Mouse (Mus musculus) limb, embryonic 11.5 days (tissue): ENCODE measurements at regions not wholly inside any gene's neighbourhood (a gene's known extent, or its start where the extent isn't known, plus 50 kb on each side); places are given as distances from the start of the nearest gene placed in this dataset.

Experiments
- ATAC-seq: fragments of 200-750 bp; cut with Nextera tagmentation; 2 replicates; pipeline ENCODE4 v1.8.0; 2017; ENCODE audit warnings: low read depth; ENCODE audit not compliant: insufficient number of reproducible peaks, low FRiP score, low TSS enrichment
- DNase-seq: peaks from one replicate; pipeline ENCODE4 v3.0.0-alpha.2; 2015; ENCODE audit warnings: low spot score
- H3K27ac ChIP-seq: fragments of 300-500 bp; sonication (generic); replicated peaks from 2 replicates; pipeline ENCODE4 v1.5.1; 2014; ENCODE audit warnings: low read depth, mild to moderate bottlenecking, low read length
- H3K27me3 ChIP-seq: fragments of 300-500 bp; sonication (generic); 2 replicates; pipeline ENCODE4 v1.6.1; 2014; ENCODE audit warnings: mild to moderate bottlenecking, low read length, mixed read lengths; ENCODE audit not compliant: control insufficient read depth, insufficient read depth
- H3K36me3 ChIP-seq: fragments of 300-500 bp; sonication (generic); 2 replicates; pipeline ENCODE4 v1.6.1; 2014; ENCODE audit warnings: mild to moderate bottlenecking, low read length, moderate library complexity, mixed read lengths; ENCODE audit not compliant: control insufficient read depth, insufficient read depth
- H3K4me1 ChIP-seq: fragments of 300-500 bp; sonication (generic); 2 replicates; pipeline ENCODE4 v1.6.1; 2014; ENCODE audit warnings: low read length, mixed read lengths; ENCODE audit not compliant: control insufficient read depth, insufficient read depth
- H3K4me2 ChIP-seq: fragments of 300-500 bp; sonication (generic); 2 replicates; pipeline ENCODE4 v1.6.1; 2014; ENCODE audit warnings: low read depth, mild to moderate bottlenecking, moderate library complexity; ENCODE audit not compliant: severe bottlenecking
- H3K4me3 ChIP-seq: fragments of 300-500 bp; sonication (generic); 2 replicates; pipeline ENCODE4 v1.5.1; 2014; ENCODE audit warnings: low read depth, low read length
- H3K9ac ChIP-seq: fragments of 300-500 bp; sonication (generic); 2 replicates; pipeline ENCODE4 v1.6.1; 2014; ENCODE audit warnings: mild to moderate bottlenecking, low read length
- H3K9me3 ChIP-seq: fragments of 300-500 bp; sonication (generic); 2 replicates; pipeline ENCODE4 v1.6.1; 2016; ENCODE audit warnings: low read length; ENCODE audit not compliant: control insufficient read depth
- WGBS: fragments of 180-500 bp; shearing (Covaris S2); extraction: QIAGEN DNeasy Blood & Tissue Kit; methylation state at CpG from one replicate; pipeline ENCODE4 v1.1.7; 2014; 5-methylcytosine and 5-hydroxymethylcytosine counted together

DNA sequence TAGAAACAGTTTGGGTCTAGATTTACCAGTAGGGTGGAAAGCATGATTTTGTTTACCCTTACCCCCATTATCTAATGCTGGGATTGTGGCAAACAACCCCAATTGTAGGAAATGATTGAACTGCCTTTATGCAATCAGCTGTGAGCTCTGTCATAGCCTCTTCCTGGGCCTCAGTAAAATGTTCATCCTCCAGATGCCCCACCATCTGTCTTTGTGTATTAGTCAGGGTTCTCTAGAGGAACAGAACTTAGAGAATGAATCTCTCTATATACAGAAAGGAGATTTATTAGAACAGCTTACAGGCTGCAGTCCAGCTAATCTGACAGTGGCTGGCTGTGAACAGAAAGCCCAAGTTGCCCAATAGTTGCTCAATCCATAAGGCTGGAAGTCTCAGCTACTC lies 2698.1 kb upstream of the 5930422O12Rik start:
- Histone ChIP-seq H3K9me3 (no peaks in the 10 kb centered on the region), H3K4me3 (no peak overlapping the region), H3K9ac (no peak overlapping the region), H3K27ac (no peak overlapping the region), H3K4me1 (no peaks in the 10 kb centered on the region), H3K27me3 (no peaks in the 10 kb centered on the region), H3K36me3 (no peaks in the 10 kb centered on the region), H3K4me2 (no peak overlapping the region)
- DNase-seq (no peak), ATAC-seq (no peak)

DNA sequence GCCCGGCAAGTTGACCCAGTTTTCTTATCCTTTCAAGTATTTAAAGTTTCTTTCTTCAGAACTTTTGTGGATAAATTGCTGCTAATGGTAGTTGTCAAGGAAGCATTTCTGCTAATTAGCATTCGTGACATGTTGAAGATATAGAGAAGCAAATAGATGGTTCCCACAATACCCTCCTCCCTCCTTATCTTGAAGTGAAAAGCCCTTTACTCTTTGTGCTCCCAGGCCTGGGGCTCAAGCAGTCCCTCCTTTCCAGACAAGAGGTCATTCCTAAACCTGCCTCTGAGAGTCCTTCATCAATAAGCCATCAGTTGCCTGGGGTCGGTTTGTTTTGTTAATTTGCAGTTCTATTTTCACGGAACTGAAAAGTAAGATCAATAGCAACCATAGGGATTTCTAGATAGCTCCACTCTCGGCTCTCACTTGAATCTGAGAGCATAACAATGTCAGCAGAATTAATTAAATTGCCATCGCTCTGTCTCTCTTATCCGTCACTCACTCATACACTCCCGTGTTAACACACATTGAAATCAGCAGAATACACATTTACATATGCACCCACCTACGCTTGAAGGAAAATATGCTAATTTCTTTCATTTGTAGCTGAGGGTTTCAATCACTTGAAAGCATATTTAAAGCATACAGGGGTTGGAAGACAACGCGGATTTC lies 2695.8 kb upstream of the 5930422O12Rik start:
- no peak overlapping the region for H3K4me2 ChIP-seq
- 83% methylated on average over 11 of the region's 11 CpGs for WGBS
- ATAC-seq (no peak), DNase-seq (no peak)
- H3K27me3 ChIP-seq = no peaks in the 10 kb centered on the region
- no peak overlapping the region for H3K27ac ChIP-seq
- no peak overlapping the region for H3K4me3 ChIP-seq
- no peaks in the 10 kb centered on the region for H3K4me1 ChIP-seq
- H3K9ac ChIP-seq = no peak overlapping the region
- no peaks in the 10 kb centered on the region for H3K36me3 ChIP-seq
- H3K9me3 ChIP-seq = no peaks in the 10 kb centered on the region

DNA sequence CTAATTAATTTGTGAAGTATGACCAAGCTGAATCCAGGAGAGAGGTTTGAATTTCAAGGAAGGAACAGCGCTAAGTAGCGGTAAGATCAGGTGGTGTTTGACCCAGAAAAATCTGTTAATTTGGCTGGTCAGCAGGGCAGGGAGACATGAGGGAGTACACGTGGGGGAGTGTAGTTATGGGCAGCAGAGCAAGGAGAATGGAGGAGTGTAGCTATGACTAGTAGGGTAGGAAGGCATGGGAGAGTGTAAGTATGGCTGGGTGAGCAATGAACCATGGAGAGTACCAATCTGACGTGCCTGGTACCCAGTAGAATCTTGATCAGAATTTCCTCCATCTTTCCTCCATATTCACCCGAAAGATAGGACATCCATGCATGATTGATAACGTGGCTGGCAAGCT lies 2695.1 kb upstream of the 5930422O12Rik start:
- H3K4me3 ChIP-seq = no peak overlapping the region
- H3K4me2 ChIP-seq = no peak overlapping the region
- ATAC-seq (no peak), DNase-seq (no peak)
- 90% methylated on average over 6 of the region's 6 CpGs for WGBS
- H3K9me3 ChIP-seq = no peaks in the 10 kb centered on the region
- H3K27ac ChIP-seq = no peak overlapping the region
- no peaks in the 10 kb centered on the region for H3K4me1 ChIP-seq
- H3K36me3 ChIP-seq = no peaks in the 10 kb centered on the region
- H3K9ac ChIP-seq = no peak overlapping the region
- H3K27me3 ChIP-seq = no peaks in the 10 kb centered on the region

DNA sequence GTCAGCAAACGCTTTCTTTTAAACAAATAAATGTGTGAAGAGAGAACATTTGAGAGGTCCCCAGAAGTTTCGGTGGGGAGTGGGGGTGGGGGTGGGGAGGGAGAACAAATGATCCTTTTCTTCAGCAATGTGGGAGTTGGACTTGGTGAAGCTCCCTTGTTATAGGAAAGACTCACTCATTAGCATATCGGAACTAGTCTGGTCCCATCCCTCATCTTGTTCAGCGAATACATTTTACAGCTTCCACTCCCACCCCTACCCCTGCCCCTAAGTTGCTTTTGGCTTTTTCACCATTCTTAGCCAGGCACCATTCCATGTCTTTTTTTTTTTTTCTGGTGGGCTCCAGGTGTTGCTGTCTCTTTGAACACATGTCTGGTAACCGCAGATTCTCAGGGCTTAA lies 2693.2 kb upstream of the 5930422O12Rik start:
- no peak overlapping the region for H3K4me2 ChIP-seq
- no peak overlapping the region for H3K9ac ChIP-seq
- no peak for DNase-seq
- no peak for ATAC-seq
- H3K27ac ChIP-seq = no peak overlapping the region
- 58% methylated on average over 5 of the region's 5 CpGs for WGBS
- no peaks in the 10 kb centered on the region for H3K4me1 ChIP-seq
- no peaks in the 10 kb centered on the region for H3K27me3 ChIP-seq
- no peak overlapping the region for H3K4me3 ChIP-seq
- no peaks in the 10 kb centered on the region for H3K9me3 ChIP-seq
- H3K36me3 ChIP-seq = no peaks in the 10 kb centered on the region

DNA sequence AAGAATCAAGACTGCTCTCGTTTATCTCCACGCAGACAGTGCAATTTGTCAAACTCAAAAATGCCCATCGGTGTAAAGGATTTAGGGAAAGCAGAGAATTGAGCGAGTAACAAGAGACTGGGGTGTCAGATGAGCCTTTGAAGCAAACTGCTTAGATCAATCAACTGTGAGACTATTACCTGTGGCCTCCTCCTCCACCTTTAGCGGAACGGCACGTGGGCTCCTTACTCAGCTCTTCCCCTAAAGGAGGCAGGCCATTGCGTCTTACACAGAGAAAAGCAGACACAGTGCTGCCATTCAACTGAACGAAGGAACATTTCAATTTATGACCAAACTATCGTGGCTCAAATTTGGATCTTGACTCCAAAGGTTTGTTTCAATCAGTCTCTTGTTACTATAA lies 2692.8 kb upstream of the 5930422O12Rik start:
- no peaks in the 10 kb centered on the region for H3K36me3 ChIP-seq
- ATAC-seq (no peak), DNase-seq (no peak)
- H3K9me3 ChIP-seq = no peaks in the 10 kb centered on the region
- no peak overlapping the region for H3K9ac ChIP-seq
- H3K27ac ChIP-seq = no peak overlapping the region
- H3K4me1 ChIP-seq = no peaks in the 10 kb centered on the region
- H3K4me2 ChIP-seq = no peak overlapping the region
- WGBS = 53% methylated on average over 10 of the region's 10 CpGs
- H3K27me3 ChIP-seq = no peaks in the 10 kb centered on the region
- no peak overlapping the region for H3K4me3 ChIP-seq

DNA sequence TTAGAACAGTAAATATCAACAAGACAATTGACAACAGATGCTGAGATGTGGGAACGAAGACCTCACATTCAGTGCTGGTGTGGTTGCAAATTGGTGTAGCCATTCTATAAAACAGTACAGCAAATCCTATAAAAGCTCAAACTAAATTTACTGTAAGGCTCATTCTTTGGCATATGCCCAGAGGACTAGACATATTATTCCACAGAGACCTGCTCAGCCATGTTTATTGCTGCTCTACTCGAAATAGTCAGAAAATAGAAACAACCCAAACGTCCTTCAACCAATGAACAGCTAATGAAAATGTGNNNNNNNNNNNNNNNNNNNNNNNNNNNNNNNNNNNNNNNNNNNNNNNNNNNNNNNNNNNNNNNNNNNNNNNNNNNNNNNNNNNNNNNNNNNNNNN lies 2681.6 kb upstream of the 5930422O12Rik start:
- H3K36me3 ChIP-seq = no peaks in the 10 kb centered on the region
- H3K27me3 ChIP-seq = no peaks in the 10 kb centered on the region
- H3K4me1 ChIP-seq = no peaks in the 10 kb centered on the region
- H3K4me3 ChIP-seq = no peak overlapping the region
- no peak overlapping the region for H3K27ac ChIP-seq
- no peak overlapping the region for H3K4me2 ChIP-seq
- no peak for DNase-seq
- no peak for ATAC-seq
- H3K9me3 ChIP-seq = no peaks in the 10 kb centered on the region
- no peak overlapping the region for H3K9ac ChIP-seq
- WGBS = 76% methylated on average over 3 of the region's 3 CpGs
